Mouse (Mus musculus) E14TG2a.4 (cell line): ENCODE measurements around the gene Pomt1.

ENCODE experiments used
- CTCF ChIP-seq: conservative IDR thresholded peaks from 2 replicates; pipeline ENCODE4 v1.5.1; 2014; ENCODE audit warnings: low read length
- NANOG ChIP-seq: IDR thresholded peaks from 2 replicates; pipeline ENCODE4 v1.6.1; 2014; ENCODE audit warnings: borderline replicate concordance, low read length, mixed read lengths
- POU5F1 ChIP-seq: IDR thresholded peaks from 2 replicates; pipeline ENCODE4 v1.6.1; 2014; ENCODE audit warnings: low read length, borderline replicate concordance

DNA sequence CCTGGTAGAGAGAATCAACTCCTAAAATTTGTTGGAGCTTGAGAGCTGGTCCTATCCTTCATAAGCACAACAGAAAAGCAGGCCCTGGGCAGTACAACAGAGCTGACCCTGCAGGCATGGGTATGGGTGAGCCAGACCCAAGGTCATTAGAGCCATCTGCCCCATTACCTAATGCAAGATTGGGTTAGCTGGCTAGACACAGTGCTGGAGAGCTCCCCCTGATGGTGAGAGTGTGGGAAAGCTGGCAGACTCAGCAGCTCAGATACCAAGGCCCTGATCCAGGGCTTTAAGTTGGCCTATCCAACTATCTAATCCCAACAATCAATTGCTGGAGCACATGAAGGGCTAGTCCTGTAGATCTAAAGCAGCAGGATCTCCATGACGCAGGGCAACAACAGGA lies 46.3 kb downstream of the Pomt1 start:
- TF ChIP-seq CTCF, result peak; percentile 63
- TF ChIP-seq NANOG, result no peak
- TF ChIP-seq POU5F1, result no peak
